Mouse (Mus musculus): ENCODE results near the gene 9530077C05Rik. TPM values are rescaled to one million over a fixed set of nuclear protein-coding genes. Genes with fewer than 3 reads are reported as not detected.
"Not testable (repeated sequence)": the region's sequence is repeated elsewhere in the genome, so short reads cannot be mapped to it uniquely, and the experiment has no call there.

The 9530077C05Rik gene
- polyA plus RNA-seq, 1 experiment from 2014 or later = 2.0 TPM

DNA sequence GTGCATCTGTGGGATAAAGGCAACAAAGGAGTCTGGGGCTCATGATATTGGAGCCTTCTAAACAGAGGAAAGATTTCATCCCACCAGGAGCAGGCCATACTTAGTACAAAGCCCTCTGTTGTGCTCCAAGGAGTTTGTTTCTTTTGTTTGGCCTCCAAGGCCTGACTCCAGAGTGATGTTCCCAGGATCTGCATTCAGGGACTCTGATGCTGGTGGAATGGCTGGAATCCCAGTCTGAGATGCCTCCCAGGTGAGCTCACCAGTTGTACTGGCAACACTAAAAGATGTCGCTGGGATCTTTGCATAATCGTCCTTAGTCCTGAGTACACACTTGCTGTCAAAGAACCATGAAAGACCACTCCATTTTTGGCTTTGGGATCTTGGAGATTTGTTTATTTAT is 22.8 kb downstream of the 9530077C05Rik start:
- H3K27me3 ChIP-seq = no peaks in the 10 kb centered on the region
- no peak overlapping the region for H3K4me2 ChIP-seq
- H3K4me3 ChIP-seq = no peak overlapping the region
- H3K9ac ChIP-seq = no peak overlapping the region
- 65% methylated on average over 2 of the region's 2 CpGs for WGBS
- H3K4me1 ChIP-seq (replicated peaks) = peaks cover 12% of the 10 kb centered on the region
- no peaks in the 10 kb centered on the region for H3K36me3 ChIP-seq
- H3K9me3 ChIP-seq (replicated peaks) = no peaks in the 10 kb centered on the region
- no peak overlapping the region for H3K27ac ChIP-seq
- ATAC-seq (replicated peaks; ENCODE audit: insufficient number of reproducible peaks, insufficient read depth, low FRiP score, low read depth) = no peak

DNA sequence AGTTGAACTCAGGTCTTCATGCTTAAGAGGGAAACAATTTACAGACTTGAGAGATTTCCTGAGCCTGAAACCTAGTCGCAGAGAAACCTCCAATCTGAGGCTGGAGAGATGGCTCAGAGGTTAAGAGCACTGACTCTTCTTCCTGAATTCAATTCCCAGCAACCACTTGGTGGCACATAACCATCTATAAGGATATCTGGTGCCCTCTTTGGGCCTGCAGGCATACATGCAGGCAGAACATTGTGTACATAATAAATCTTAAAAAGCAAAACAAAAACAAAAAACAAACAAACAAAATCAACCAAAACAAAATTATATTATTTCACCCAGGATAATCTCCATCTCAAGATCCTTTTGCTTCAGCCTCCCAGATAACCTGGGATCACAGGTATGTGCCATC is 27.5 kb downstream of the 9530077C05Rik start:
- no peak overlapping the region for H3K4me2 ChIP-seq
- H3K9ac ChIP-seq = no peak overlapping the region
- no peaks in the 10 kb centered on the region for H3K36me3 ChIP-seq
- H3K9me3 ChIP-seq (replicated peaks) = no peaks in the 10 kb centered on the region
- H3K27me3 ChIP-seq = no peaks in the 10 kb centered on the region
- no peak overlapping the region for H3K4me3 ChIP-seq
- H3K27ac ChIP-seq = no peak overlapping the region
- no peak for ATAC-seq (replicated peaks; ENCODE audit: insufficient number of reproducible peaks, insufficient read depth, low FRiP score, low read depth)
- WGBS = 61% methylated on average over 1 of the region's 1 CpGs
- H3K4me1 ChIP-seq (replicated peaks) = no peaks in the 10 kb centered on the region

DNA sequence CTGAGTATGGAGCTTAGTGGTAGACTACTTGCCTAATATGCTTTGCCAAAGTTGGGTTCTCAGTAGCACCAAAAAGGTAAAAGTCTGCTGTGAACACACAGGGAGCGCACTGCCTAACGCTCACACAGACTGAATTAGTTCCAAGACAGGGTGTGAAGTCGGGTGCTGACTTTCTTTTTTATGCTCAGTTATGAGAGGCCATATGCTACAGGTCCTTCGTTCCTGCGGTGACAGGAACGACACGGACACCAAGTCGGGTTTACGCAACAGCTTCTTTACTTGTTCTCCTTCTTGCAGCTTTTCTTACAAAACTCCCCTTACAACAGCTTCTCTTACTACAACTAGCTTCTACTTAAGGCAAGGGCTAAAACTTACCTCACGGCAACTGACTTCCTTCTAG is 31.8 kb downstream of the 9530077C05Rik start:
- Histone ChIP-seq H3K9me3 (replicated peaks) (no peaks in the 10 kb centered on the region), H3K36me3 (peaks cover 16% of the 10 kb centered on the region), H3K4me2 (no peak overlapping the region), H3K9ac (no peak overlapping the region), H3K27me3 (no peaks in the 10 kb centered on the region), H3K4me1 (replicated peaks) (no peaks in the 10 kb centered on the region), H3K4me3 (no peak overlapping the region), H3K27ac (no peak overlapping the region)
- no peak for ATAC-seq (replicated peaks; ENCODE audit: insufficient number of reproducible peaks, insufficient read depth, low FRiP score, low read depth)
- 84% methylated on average over 10 of the region's 10 CpGs for WGBS

DNA sequence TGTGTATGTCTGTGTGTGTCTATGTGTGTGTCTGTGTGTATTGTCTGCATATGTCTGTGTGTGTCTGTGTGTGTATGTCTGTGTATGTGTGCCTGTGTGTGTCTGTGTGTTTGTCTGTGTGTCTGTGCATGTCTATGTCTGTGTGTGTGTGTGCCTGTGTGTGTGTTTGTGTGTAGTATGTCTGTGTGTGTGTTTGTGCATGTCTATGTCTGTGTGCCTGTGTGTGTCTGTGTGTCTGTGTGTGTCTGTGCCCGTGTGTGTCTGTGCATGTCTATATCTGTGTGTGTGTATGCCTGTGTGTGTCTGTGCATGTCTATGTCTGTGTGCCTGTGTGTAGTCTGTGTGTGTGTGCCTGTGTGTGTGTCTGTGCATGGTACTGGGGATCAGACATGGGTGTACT is 33.8 kb downstream of the 9530077C05Rik start:
- no peak for ATAC-seq (replicated peaks; ENCODE audit: insufficient number of reproducible peaks, insufficient read depth, low FRiP score, low read depth)
- no peak overlapping the region for H3K4me2 ChIP-seq
- 74% methylated on average over 1 of the region's 1 CpGs for WGBS
- no peak overlapping the region for H3K27ac ChIP-seq
- H3K9ac ChIP-seq = no peak overlapping the region
- no peaks in the 10 kb centered on the region for H3K27me3 ChIP-seq
- H3K4me1 ChIP-seq (replicated peaks) = no peaks in the 10 kb centered on the region
- no peaks in the 10 kb centered on the region for H3K9me3 ChIP-seq (replicated peaks)
- H3K36me3 ChIP-seq = peaks cover 35% of the 10 kb centered on the region
- H3K4me3 ChIP-seq = no peak overlapping the region

DNA sequence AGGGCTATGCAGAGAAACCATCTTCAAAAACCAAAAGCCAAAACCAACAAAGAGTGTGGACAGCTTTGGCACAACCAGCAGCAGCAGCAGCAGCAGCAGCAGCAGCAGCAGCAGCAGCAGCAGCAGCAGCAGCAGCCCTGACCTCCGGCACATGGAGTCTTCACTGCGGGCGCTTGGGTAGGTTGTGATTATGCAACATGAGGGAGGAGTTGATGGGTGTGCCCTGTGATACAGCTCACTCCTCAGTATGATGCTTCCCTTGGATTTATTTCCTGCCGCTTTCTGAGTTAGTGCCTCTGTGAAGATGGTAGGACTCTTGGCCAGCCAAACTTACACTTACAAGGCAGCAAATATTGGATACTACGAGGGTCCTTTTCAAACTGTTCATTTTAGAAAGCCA is 35.9 kb downstream of the 9530077C05Rik start:
- no peaks in the 10 kb centered on the region for H3K9me3 ChIP-seq (replicated peaks)
- H3K27me3 ChIP-seq = no peaks in the 10 kb centered on the region
- no peak overlapping the region for H3K4me3 ChIP-seq
- H3K27ac ChIP-seq = no peak overlapping the region
- H3K36me3 ChIP-seq = peaks cover 47% of the 10 kb centered on the region
- WGBS = 88% methylated on average over 5 of the region's 5 CpGs
- H3K9ac ChIP-seq = no peak overlapping the region
- no peak overlapping the region for H3K4me2 ChIP-seq
- ATAC-seq (replicated peaks; ENCODE audit: insufficient number of reproducible peaks, insufficient read depth, low FRiP score, low read depth) = no peak
- no peaks in the 10 kb centered on the region for H3K4me1 ChIP-seq (replicated peaks)

DNA sequence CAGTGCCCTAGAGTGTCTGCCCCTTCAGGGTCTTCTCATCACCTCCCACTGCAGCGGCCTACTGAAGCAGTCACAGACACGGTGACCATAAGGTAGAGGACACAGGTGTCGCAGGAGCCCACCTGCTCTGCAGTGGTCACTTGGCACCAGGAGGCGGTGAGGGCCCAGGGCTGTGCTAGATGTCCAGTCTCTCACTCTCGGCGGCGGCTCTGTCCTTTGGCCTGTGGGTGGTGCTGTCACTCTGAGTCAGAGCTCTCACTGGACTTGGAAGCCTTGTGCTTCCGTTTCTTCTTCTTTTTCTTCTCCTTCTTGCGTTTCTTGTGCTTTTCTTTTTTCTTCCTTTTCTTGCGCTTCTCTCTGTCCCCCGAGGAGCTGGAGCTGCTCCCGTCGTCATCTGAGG is 37.1 kb downstream of the 9530077C05Rik start:
- no peak overlapping the region for H3K4me3 ChIP-seq
- peaks cover 59% of the 10 kb centered on the region for H3K36me3 ChIP-seq
- ATAC-seq (replicated peaks; ENCODE audit: insufficient number of reproducible peaks, insufficient read depth, low FRiP score, low read depth) = no peak
- H3K27me3 ChIP-seq = no peaks in the 10 kb centered on the region
- H3K4me1 ChIP-seq (replicated peaks) = no peaks in the 10 kb centered on the region
- H3K9ac ChIP-seq = no peak overlapping the region
- H3K4me2 ChIP-seq = no peak overlapping the region
- WGBS = 86% methylated on average over 13 of the region's 13 CpGs
- no peak overlapping the region for H3K27ac ChIP-seq
- no peaks in the 10 kb centered on the region for H3K9me3 ChIP-seq (replicated peaks)

DNA sequence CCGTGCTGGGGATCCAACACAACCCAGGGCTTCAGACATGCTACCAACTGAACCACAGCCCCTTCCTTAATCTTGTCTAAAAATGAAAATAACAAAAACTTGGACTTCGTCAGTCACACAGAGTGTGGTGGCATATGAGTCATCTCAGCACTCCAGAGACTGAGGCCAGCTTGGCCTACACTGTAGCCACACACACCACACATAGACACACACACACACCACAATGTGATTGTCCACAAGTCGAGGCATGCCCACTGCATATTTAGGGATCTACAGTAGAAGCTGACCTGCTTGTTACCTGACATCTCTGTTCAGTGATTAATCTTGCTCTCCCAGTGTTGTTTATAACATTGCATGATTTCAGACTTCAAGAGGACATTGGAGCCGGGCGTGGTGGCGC is 37.9 kb downstream of the 9530077C05Rik start:
- Histone ChIP-seq H3K27ac (no peak overlapping the region), H3K27me3 (no peaks in the 10 kb centered on the region), H3K4me1 (replicated peaks) (no peaks in the 10 kb centered on the region), H3K9me3 (replicated peaks) (no peaks in the 10 kb centered on the region), H3K36me3 (peaks cover 67% of the 10 kb centered on the region), H3K9ac (no peak overlapping the region), H3K4me2 (no peak overlapping the region), H3K4me3 (no peak overlapping the region)
- ATAC-seq (replicated peaks; ENCODE audit: insufficient number of reproducible peaks, insufficient read depth, low FRiP score, low read depth) = no peak
- 90% methylated on average over 6 of the region's 6 CpGs for WGBS

DNA sequence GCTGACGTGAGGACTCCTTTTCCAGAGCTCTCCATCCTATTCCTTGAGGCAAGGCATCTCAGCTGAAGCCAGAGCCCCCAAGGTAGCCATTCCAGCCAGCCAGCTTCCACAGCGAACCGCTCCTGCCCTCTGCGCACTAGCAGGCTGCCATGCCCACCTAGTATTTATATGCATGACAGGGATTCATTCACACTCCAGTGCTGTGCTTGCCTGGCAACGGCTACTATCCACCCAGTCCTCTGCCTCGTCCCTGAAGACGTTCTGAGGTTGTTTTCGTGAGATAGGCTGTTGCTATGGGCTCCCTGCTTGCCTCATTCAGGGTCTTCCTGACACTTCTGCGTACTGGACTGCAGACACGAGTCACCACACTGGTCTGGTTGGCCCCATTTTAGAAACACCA is 41.4 kb downstream of the 9530077C05Rik start:
- H3K9ac ChIP-seq = no peak overlapping the region
- H3K4me2 ChIP-seq = no peak overlapping the region
- ATAC-seq (replicated peaks; ENCODE audit: insufficient number of reproducible peaks, insufficient read depth, low FRiP score, low read depth) = no peak
- H3K9me3 ChIP-seq (replicated peaks) = no peaks in the 10 kb centered on the region
- no peaks in the 10 kb centered on the region for H3K4me1 ChIP-seq (replicated peaks)
- H3K27me3 ChIP-seq = no peaks in the 10 kb centered on the region
- no peak overlapping the region for H3K4me3 ChIP-seq
- 74% methylated on average over 10 of the region's 10 CpGs for WGBS
- no peak overlapping the region for H3K27ac ChIP-seq
- peaks cover 87% of the 10 kb centered on the region for H3K36me3 ChIP-seq

DNA sequence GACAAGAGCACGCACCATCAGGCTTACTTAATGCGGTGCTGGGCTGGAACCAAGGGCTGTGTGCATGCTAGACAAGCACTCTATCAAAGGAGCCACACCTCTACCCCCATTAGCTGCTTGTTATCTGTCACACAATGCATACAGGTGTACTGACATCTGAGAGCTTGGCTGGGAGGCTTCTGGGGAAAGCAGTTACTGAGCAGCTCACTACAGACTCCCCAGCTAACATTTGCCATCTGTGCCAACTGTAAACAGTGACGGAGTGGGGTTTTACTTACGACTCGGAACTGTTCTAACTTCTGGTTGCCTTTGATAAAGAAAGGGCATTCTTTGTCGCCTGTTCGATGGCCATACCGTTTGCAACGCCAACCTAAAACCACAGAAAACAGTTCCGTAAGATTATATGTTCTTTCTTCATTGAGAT is 42.2 kb downstream of the 9530077C05Rik start:
- H3K9ac ChIP-seq = no peak overlapping the region
- 89% methylated on average over 10 of the region's 10 CpGs for WGBS
- H3K36me3 ChIP-seq = peaks cover 79% of the 10 kb centered on the region
- no peak overlapping the region for H3K27ac ChIP-seq
- H3K4me2 ChIP-seq = no peak overlapping the region
- H3K4me3 ChIP-seq = no peak overlapping the region
- H3K9me3 ChIP-seq (replicated peaks) = no peaks in the 10 kb centered on the region
- H3K4me1 ChIP-seq (replicated peaks) = no peaks in the 10 kb centered on the region
- no peaks in the 10 kb centered on the region for H3K27me3 ChIP-seq
- ATAC-seq (replicated peaks; ENCODE audit: insufficient number of reproducible peaks, insufficient read depth, low FRiP score, low read depth) = no peak

DNA sequence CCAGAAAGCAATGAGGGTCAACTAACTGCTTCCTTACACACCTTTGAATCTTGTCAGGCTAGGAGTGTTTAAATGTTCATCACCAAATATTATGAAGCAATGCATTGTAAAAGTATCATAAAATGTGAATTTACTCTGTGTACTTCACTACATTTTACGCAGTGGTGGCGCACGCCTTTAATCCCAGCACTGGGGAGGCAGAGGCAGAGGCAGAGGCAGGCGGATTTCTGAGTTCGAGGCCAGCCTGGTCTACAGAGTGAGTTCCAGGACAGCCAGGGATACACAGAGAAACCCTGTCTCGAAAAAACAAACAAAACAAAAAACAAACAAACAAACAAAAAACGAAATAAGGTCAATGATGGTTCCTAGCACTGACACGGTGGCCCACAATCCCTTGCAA is 42.7 kb downstream of the 9530077C05Rik start, which contains the start of gene Gm17545:
Gene Gm17545, plus strand, starts transcription at position 301 of the 400 bp plus-strand sequence.
- not testable (repeated sequence) for H3K27me3 ChIP-seq; H3K27ac ChIP-seq; H3K9ac ChIP-seq; H3K4me2 ChIP-seq; H3K4me1 ChIP-seq (replicated peaks); H3K9me3 ChIP-seq (replicated peaks); ATAC-seq (replicated peaks; ENCODE audit: insufficient number of reproducible peaks, insufficient read depth, low FRiP score, low read depth); H3K4me3 ChIP-seq
- WGBS = 90% methylated on average over 8 of the region's 8 CpGs
- peaks cover 74% of the 10 kb centered on the region for H3K36me3 ChIP-seq

DNA sequence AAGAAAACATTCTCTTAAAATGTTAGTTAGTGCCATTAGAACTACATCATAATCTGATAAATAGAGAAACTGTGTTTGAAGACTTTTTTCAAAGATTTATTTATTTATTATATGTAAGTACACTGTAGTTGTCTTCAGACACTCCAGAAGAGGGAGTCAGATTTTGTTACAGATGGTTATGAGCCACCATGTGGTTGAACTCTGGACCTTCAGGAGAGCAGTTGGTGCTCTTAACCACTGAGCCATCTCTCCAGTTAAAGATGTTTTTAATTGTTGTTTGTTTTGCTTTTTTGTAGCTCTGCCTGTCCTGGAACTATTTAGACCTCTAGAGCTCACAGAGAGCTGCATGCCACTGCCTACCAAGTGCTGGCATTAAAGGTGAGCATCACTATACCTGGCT is 43.7 kb downstream of the 9530077C05Rik start:
- Histone ChIP-seq H3K27ac (no peak overlapping the region), H3K27me3 (no peaks in the 10 kb centered on the region), H3K4me1 (replicated peaks) (no peaks in the 10 kb centered on the region), H3K9ac (no peak overlapping the region), H3K36me3 (peaks cover 64% of the 10 kb centered on the region), H3K4me2 (no peak overlapping the region), H3K9me3 (replicated peaks) (no peaks in the 10 kb centered on the region), H3K4me3 (no peak overlapping the region)
- ATAC-seq (replicated peaks; ENCODE audit: insufficient number of reproducible peaks, insufficient read depth, low FRiP score, low read depth) = no peak

DNA sequence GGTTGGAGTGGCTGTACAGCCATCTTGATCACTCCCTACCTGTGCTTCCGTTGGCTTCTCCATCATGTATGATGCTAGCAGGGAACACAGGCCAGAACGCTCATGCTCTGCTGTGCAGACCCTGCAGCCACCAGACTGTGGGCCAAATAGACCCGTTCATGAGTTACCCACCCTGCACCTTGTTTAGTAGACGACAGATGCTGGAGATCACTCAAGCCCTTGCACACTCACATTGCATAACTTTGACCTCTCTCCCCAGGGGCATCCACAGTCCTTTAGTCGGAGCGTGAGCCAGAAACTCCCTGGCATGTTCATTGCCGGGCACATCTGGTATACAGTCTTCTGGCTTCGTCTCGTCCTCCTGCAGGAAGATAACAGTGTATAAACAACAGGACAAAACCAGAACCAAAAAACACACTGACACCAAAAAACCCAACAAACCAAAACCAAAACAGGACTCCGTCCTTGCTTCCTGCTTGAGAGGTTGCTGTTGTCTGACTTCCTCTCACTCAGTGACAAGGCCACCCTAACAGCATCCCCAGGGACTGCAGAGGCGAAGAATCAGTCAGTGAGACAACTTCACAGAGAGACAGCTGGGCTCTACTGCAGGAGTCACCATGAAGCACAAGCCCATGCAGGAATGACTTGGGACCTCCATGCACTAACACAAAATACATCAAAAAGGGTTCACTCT is 46.0 kb downstream of the 9530077C05Rik start:
- H3K4me1 ChIP-seq (replicated peaks) = no peaks in the 10 kb centered on the region
- no peak overlapping the region for H3K9ac ChIP-seq
- H3K4me2 ChIP-seq = no peak overlapping the region
- no peak overlapping the region for H3K4me3 ChIP-seq
- H3K27me3 ChIP-seq = no peaks in the 10 kb centered on the region
- WGBS = 83% methylated on average over 11 of the region's 11 CpGs
- peaks cover 63% of the 10 kb centered on the region for H3K36me3 ChIP-seq
- H3K27ac ChIP-seq = no peak overlapping the region
- no peak for ATAC-seq (replicated peaks; ENCODE audit: insufficient number of reproducible peaks, insufficient read depth, low FRiP score, low read depth)
- H3K9me3 ChIP-seq (replicated peaks) = no peaks in the 10 kb centered on the region

All from heart, embryonic 15.5 days (tissue).